Mouse (Mus musculus): ENCODE results near the gene Cdc20b. TPM values are rescaled to one million over a fixed set of nuclear protein-coding genes. Genes with fewer than 3 reads are reported as not detected.
"Not testable (repeated sequence)": the region's sequence is repeated elsewhere in the genome, so short reads cannot be mapped to it uniquely, and the experiment has no call there.

The Cdc20b gene
- polyA plus RNA-seq, 1 experiment from 2014 or later: not detected

DNA sequence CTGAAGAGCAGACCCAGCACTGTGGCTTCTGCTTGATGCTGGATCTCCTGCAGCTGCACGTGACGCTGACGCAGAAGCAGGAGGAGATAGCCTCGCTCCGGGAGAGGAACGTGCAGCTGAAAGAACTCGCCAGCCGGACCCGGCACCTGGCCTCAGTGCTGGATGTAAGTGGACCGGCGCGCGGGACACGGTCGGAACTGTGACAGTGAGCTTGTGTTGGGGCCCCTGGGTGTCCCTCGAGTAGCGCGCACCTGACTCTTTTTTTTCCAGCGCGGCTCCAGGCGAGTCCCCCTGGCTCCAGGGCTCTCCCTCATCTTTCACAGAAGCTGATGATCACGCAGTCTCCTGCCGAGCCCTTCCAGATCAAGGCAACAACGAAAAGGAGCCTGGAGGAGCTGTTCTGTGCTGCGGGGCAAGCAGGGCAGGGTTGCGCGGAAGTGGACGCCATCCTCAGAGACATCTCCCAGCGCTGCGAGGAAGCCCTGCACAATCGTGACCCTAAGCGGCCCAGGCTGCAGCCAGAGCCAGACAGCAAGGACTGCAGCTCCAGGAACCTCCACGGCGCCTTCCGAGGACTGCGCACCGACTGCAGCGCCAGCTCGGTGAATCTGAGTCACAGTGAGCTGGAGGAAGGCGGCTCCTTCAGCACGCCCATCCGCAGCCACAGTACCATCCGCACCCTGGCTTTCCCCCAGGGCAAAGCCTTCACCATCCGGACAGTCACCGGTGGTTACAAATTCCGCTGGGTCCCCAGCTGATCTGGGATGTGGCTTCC, 36.3 kb upstream of the Cdc20b start:
- Histone ChIP-seq H3K4me2 (ENCODE audit: low read depth, low read length) (peak overlapping the region; percentile 57), H3K9ac (replicated peaks) (no peak overlapping the region), H3K36me3 (replicated peaks; ENCODE audit: insufficient read depth, low read length) (no peaks in the 10 kb centered on the region), H3K9me3 (ENCODE audit: low read length) (no peaks in the 10 kb centered on the region), H3K27ac (ENCODE audit: low read depth) (no peak overlapping the region), H3K4me3 (ENCODE audit: low read depth, low read length) (peak overlapping the region; percentile 29), H3K4me1 (ENCODE audit: insufficient read depth) (peaks cover 9% of the 10 kb centered on the region), H3K27me3 (ENCODE audit: insufficient read depth, low read length) (peaks cover 74% of the 10 kb centered on the region)
- no peak for DNase-seq
- 2% methylated on average over 46 of the region's 46 CpGs for WGBS (ENCODE audit: insufficient replicate concordance)
- ATAC-seq: no peak
- TF ChIP-seq CTCF (IDR thresholded peaks at IDR 0.05; ENCODE audit: low read depth) (no peak), EP300 (IDR thresholded peaks at IDR 0.05; ENCODE audit: low read depth) (no peak)

GRCm38 (mm10) chr13:113000090-113000489, 34.8 kb upstream of the Cdc20b start:
- Histone ChIP-seq H3K9ac (replicated peaks) (no peak overlapping the region), H3K27ac (ENCODE audit: low read depth) (no peak overlapping the region), H3K4me3 (ENCODE audit: low read depth, low read length) (no peak overlapping the region), H3K4me2 (ENCODE audit: low read depth, low read length) (no peak overlapping the region), H3K9me3 (ENCODE audit: low read length) (no peaks in the 10 kb centered on the region), H3K4me1 (ENCODE audit: insufficient read depth) (peaks cover 3% of the 10 kb centered on the region; the same call in 1 of the 2 replicates), H3K27me3 (ENCODE audit: insufficient read depth, low read length) (peaks cover 60% of the 10 kb centered on the region), H3K36me3 (replicated peaks; ENCODE audit: insufficient read depth, low read length) (no peaks in the 10 kb centered on the region)
- DNase-seq (no peak), ATAC-seq (no peak)
- WGBS (ENCODE audit: insufficient replicate concordance): 63% methylated on average over 3 of the region's 3 CpGs
- TF ChIP-seq EP300 (IDR thresholded peaks at IDR 0.05; ENCODE audit: low read depth) (no peak), CTCF (IDR thresholded peaks at IDR 0.05; ENCODE audit: low read depth) (no peak)

GRCm38 (mm10) chr13:113000576-113001318, 34.2 kb upstream of the Cdc20b start:
- DNase-seq (no peak), ATAC-seq (no peak)
- 53% methylated on average over 9 of the region's 9 CpGs for WGBS (ENCODE audit: insufficient replicate concordance)
- TF ChIP-seq CTCF (IDR thresholded peaks at IDR 0.05; ENCODE audit: low read depth): no peak
- no peak for TF ChIP-seq EP300 (IDR thresholded peaks at IDR 0.05; ENCODE audit: low read depth)
- Histone ChIP-seq H3K9me3 (ENCODE audit: low read length) (no peaks in the 10 kb centered on the region), H3K4me2 (ENCODE audit: low read depth, low read length) (no peak overlapping the region), H3K4me3 (ENCODE audit: low read depth, low read length) (no peak overlapping the region), H3K36me3 (replicated peaks; ENCODE audit: insufficient read depth, low read length) (no peaks in the 10 kb centered on the region), H3K27me3 (ENCODE audit: insufficient read depth, low read length) (peaks cover 54% of the 10 kb centered on the region), H3K27ac (ENCODE audit: low read depth) (no peak overlapping the region), H3K9ac (replicated peaks) (no peak overlapping the region), H3K4me1 (ENCODE audit: insufficient read depth) (peaks cover 3% of the 10 kb centered on the region; the same call in 1 of the 2 replicates)

DNA sequence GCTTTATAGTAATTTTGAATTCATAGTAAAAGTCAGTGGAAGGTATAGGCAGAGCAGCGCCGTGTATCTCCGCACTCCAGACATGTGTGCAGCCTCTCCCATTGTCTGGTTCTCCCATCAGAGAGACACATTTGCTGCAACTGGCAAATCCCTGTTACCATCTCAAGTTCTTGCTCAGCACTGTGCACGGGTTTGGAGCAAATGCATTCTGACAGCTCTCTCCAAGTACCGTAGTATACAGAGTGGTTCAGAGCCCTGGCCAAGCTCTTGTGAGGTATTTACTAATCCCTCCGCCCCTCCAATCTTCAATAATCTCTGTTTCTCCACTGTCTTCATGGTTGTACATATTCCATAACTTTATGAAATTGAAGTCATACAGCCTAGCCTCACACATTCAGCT, 22.2 kb upstream of the Cdc20b start:
- peak overlapping the region; percentile 68 for H3K4me2 ChIP-seq (ENCODE audit: low read depth, low read length)

GRCm38 (mm10) chr13:113013174-113013953, 21.5 kb upstream of the Cdc20b start:
- Histone ChIP-seq H3K4me2 (ENCODE audit: low read depth, low read length) (peak overlapping the region; percentile 68), H3K9ac (replicated peaks) (peak overlapping the region; percentile 44; the same call in 1 of the 2 replicates), H3K27ac (ENCODE audit: low read depth) (0 out of 2 replicates have a peak overlapping the region, but pooled peaks have one; percentile 16), H3K4me3 (ENCODE audit: low read depth, low read length) (peak overlapping the region; percentile 53)
- H3K27me3 ChIP-seq (ENCODE audit: insufficient read depth, low read length); H3K36me3 ChIP-seq (replicated peaks; ENCODE audit: insufficient read depth, low read length); H3K9me3 ChIP-seq (ENCODE audit: low read length); H3K4me1 ChIP-seq (ENCODE audit: insufficient read depth); ATAC-seq; DNase-seq: not testable (repeated sequence)
- WGBS (ENCODE audit: insufficient replicate concordance): 25% methylated on average over 18 of the region's 20 CpGs

More for the DNA sequence above, 22.2 kb upstream of the Cdc20b start:
- H3K27me3 ChIP-seq (ENCODE audit: insufficient read depth, low read length): no peaks in the 10 kb centered on the region
- H3K9ac ChIP-seq (replicated peaks): no peak overlapping the region
- no peak for ATAC-seq
- H3K27ac ChIP-seq (ENCODE audit: low read depth): no peak overlapping the region
- 65% methylated on average over 6 of the region's 6 CpGs for WGBS (ENCODE audit: insufficient replicate concordance)
- H3K4me1 ChIP-seq (ENCODE audit: insufficient read depth): no peaks in the 10 kb centered on the region
- DNase-seq: no peak
- H3K36me3 ChIP-seq (replicated peaks; ENCODE audit: insufficient read depth, low read length): no peaks in the 10 kb centered on the region
- no peak for TF ChIP-seq CTCF (IDR thresholded peaks at IDR 0.05; ENCODE audit: low read depth)
- TF ChIP-seq EP300 (IDR thresholded peaks at IDR 0.05; ENCODE audit: low read depth): no peak
- no peaks in the 10 kb centered on the region for H3K9me3 ChIP-seq (ENCODE audit: low read length)
- H3K4me3 ChIP-seq (ENCODE audit: low read depth, low read length): peak overlapping the region; percentile 53; the same call in 1 of the 2 replicates

DNA sequence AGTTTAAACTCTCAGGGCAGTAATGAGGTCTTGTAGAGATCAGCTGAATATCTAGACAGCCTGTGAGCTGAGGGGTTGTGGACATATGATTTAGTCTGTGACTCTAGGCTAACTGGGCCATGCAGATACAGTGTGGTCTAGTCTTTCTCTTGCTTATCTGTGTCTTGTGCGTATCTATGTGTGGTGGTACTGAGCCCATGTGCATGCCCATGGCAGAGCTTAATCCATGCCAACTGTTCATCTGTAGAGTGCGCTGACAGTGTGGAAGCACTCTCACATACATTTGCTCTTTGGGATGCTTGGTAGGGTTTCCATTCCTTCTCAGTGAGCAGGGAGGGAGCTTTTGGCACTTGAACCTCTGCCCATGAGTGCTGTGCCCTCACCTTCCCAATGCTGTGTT, 13.4 kb upstream of the Cdc20b start:
- H3K9me3 ChIP-seq (ENCODE audit: low read length): no peaks in the 10 kb centered on the region
- 75% methylated on average over 2 of the region's 2 CpGs for WGBS (ENCODE audit: insufficient replicate concordance)
- no peaks in the 10 kb centered on the region for H3K4me1 ChIP-seq (ENCODE audit: insufficient read depth)
- H3K9ac ChIP-seq (replicated peaks): no peak overlapping the region
- H3K27ac ChIP-seq (ENCODE audit: low read depth): no peak overlapping the region
- H3K36me3 ChIP-seq (replicated peaks; ENCODE audit: insufficient read depth, low read length): no peaks in the 10 kb centered on the region
- H3K27me3 ChIP-seq (ENCODE audit: insufficient read depth, low read length): no peaks in the 10 kb centered on the region
- H3K4me2 ChIP-seq (ENCODE audit: low read depth, low read length): no peak overlapping the region
- ATAC-seq (no peak), DNase-seq (no peak)
- TF ChIP-seq EP300 (IDR thresholded peaks at IDR 0.05; ENCODE audit: low read depth) (no peak), CTCF (IDR thresholded peaks at IDR 0.05; ENCODE audit: low read depth) (no peak)
- H3K4me3 ChIP-seq (ENCODE audit: low read depth, low read length): no peak overlapping the region

Data from liver, postnatal 0 days (tissue).